Mouse (Mus musculus) hindbrain, postnatal 0 days (tissue): ENCODE data around the gene Jmjd6. TPM values are rescaled to one million over a fixed set of nuclear protein-coding genes. Genes with fewer than 3 reads are reported as not detected.

Experiments used
- ATAC-seq: fragments of 200-750 bp; cut with Nextera tagmentation; 2 replicates; pipeline ENCODE4 v1.8.0; 2017; ENCODE audit warnings: mild to moderate bottlenecking, moderate TSS enrichment, moderate library complexity
- DNase-seq: peaks from one replicate; pipeline ENCODE4 v3.0.0-alpha.2; 2015; ENCODE audit warnings: low spot score
- H3K27ac ChIP-seq: fragments of 300-500 bp; sonication (generic); 2 replicates; pipeline ENCODE4 v1.5.1; 2014; ENCODE audit warnings: mild to moderate bottlenecking
- H3K27me3 ChIP-seq: fragments of 300-500 bp; sonication (generic); 2 replicates; pipeline ENCODE4 v1.6.1; 2014; ENCODE audit warnings: low read length, mixed read lengths; ENCODE audit not compliant: insufficient read depth
- H3K36me3 ChIP-seq: fragments of 300-500 bp; sonication (generic); 2 replicates; pipeline ENCODE4 v1.6.1; 2014; ENCODE audit warnings: low read length, mixed read lengths; ENCODE audit not compliant: insufficient read depth
- H3K4me1 ChIP-seq: fragments of 300-500 bp; sonication (generic); 2 replicates; pipeline ENCODE4 v1.6.1; 2014; ENCODE audit warnings: antibody characterized with exemption, low read length, mixed read lengths; ENCODE audit not compliant: insufficient read depth
- H3K4me2 ChIP-seq: fragments of 300-500 bp; sonication (generic); 2 replicates; pipeline ENCODE4 v1.6.1; 2014; ENCODE audit warnings: low read depth, mild to moderate bottlenecking, low read length, moderate library complexity, mixed read lengths
- H3K4me3 ChIP-seq: fragments of 300-500 bp; sonication (generic); 2 replicates; pipeline ENCODE4 v1.5.1; 2014; ENCODE audit warnings: low read length
- H3K9ac ChIP-seq: fragments of 300-500 bp; sonication (generic); replicated peaks from 2 replicates; pipeline ENCODE4 v1.6.1; 2014; ENCODE audit warnings: mild to moderate bottlenecking, low read length, moderate library complexity, mixed read lengths
- H3K9me3 ChIP-seq: fragments of 300-500 bp; sonication (generic); 2 replicates; pipeline ENCODE4 v1.6.1; 2016; ENCODE audit warnings: low read length, mixed read lengths
- CTCF ChIP-seq: IDR thresholded peaks from 2 replicates; pipeline ENCODE4 v1.5.1; 2016; ENCODE audit warnings: antibody characterized with exemption, control low read depth, low read depth
- WGBS: fragments of 180-500 bp; shearing (Covaris S2); extraction: QIAGEN DNeasy Blood & Tissue Kit; methylation state at CpG from one replicate; pipeline ENCODE4 v1.1.7; 2014; 5-methylcytosine and 5-hydroxymethylcytosine counted together
- polyA plus RNA-seq: library from polyadenylated mRNA; unstranded; fragments of >200 nt; fragmentation: Nextera tagmentation; extraction: Ambion mirVana; gene quantifications from 2 replicates; pipeline ENCODE4 v1.2.1, GENCODE M21; 2015
- total RNA-seq: library from RNA; depleted of rRNA; stranded (reverse); fragments of >200 nt; gene quantifications from 2 replicates; pipeline ENCODE4 v1.2.3, GENCODE M21; 2014

The Jmjd6 gene
- total and polyA plus RNA-seq, 2 experiments from 2014 or later: 37.5 to 48.6 TPM

- ATAC-seq (no peak), DNase-seq (no peak)
- Histone ChIP-seq H3K9me3 (no peaks in the 10 kb centered on the region), H3K27ac (no peak overlapping the region), H3K36me3 (no peaks in the 10 kb centered on the region), H3K27me3 (no peaks in the 10 kb centered on the region), H3K4me1 (peaks cover 10% of the 10 kb centered on the region), H3K4me3 (no peak overlapping the region), H3K4me2 (no peak overlapping the region), H3K9ac (no peak overlapping the region)
- WGBS: 49% methylated on average over 13 of the region's 13 CpGs
- TF ChIP-seq CTCF: no peak
Observed at GRCm38 (mm10) chr11:116821057-116821940, 21.9 kb downstream of the Jmjd6 start.

DNA sequence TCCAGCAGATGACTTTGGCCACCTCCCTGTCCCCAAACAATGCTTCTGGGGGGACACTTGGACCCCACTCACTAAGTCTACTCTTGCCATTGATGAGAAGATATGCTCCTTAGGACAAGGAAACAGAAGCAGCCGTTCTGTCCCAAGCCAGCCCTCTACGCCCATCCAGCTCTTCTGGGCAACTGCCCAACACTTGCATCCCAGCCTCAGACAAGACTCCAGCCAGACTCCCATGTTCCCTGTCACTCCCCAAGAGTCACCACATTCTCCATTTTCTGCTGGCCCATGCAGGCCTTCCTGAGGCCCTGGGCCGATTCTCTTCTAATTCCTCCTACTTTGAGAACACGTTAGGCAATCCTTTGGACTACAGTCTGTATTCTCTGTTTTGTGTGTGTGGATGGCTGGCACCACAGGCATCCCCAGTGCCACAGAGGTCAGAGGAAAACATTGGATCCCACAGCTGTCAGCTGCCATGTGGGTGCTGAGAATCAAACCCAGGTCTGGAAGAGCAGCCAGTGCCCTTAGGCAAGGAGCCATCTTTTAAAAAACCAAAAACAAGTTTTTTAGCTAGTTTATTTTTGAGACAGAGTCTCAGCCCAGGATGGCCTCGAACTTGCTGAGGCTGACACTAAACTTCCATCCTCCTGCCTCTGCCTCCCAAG, 23.2 kb downstream of the Jmjd6 start:
- Histone ChIP-seq H3K4me1 (peaks cover 4% of the 10 kb centered on the region), H3K4me2 (no peak overlapping the region)

GRCm38 (mm10) chr11:116818722-116819121, 24.5 kb downstream of the Jmjd6 start:
- peak; percentile 48; the same call in 1 of the 2 replicates for ATAC-seq
- Histone ChIP-seq H3K27ac (peak overlapping the region; percentile 56; the same call in 1 of the 2 replicates), H3K4me3 (no peak overlapping the region), H3K4me2 (no peak overlapping the region), H3K4me1 (peaks cover 17% of the 10 kb centered on the region), H3K9ac (no peak overlapping the region), H3K36me3 (no peaks in the 10 kb centered on the region), H3K27me3 (no peaks in the 10 kb centered on the region), H3K9me3 (no peaks in the 10 kb centered on the region)
- WGBS: 53% methylated on average over 8 of the region's 8 CpGs
- TF ChIP-seq CTCF: no peak
- peak; percentile 50 for DNase-seq

More for the DNA sequence above, 23.2 kb downstream of the Jmjd6 start:
- no peaks in the 10 kb centered on the region for H3K27me3 ChIP-seq
- no peak overlapping the region for H3K9ac ChIP-seq
- H3K4me3 ChIP-seq: no peak overlapping the region
- DNase-seq (peak; percentile 22), ATAC-seq (no peak)
- TF ChIP-seq CTCF: no peak
- WGBS: 60% methylated on average over 5 of the region's 5 CpGs
- no peaks in the 10 kb centered on the region for H3K36me3 ChIP-seq
- H3K9me3 ChIP-seq: no peaks in the 10 kb centered on the region
- peak overlapping the region; percentile 56; the same call in 1 of the 2 replicates for H3K27ac ChIP-seq

DNA sequence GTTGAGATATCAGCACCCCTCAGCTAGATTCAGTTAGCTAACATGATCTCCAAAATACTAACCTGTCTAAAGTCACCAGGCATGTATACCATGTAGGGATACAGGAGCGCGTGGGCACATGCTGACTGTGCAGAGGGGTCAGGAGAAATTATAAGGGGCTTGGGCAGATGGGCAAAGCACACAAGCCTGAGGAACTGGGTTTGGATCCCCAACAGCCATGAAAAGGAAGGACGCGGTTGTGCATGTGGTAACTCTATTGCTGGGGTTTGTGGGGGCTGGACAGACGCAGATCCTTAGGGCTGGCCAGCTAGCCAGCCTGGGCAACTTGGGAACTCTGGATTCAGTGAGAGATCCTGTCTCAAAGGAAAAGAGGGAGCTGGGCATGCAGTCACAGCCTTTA, 25.7 kb downstream of the Jmjd6 start:
- DNase-seq: no peak
- H3K4me2 ChIP-seq: no peak overlapping the region
- no peak overlapping the region for H3K9ac ChIP-seq
- 97% methylated on average over 5 of the region's 5 CpGs for WGBS
- H3K27ac ChIP-seq: no peak overlapping the region
- no peak overlapping the region for H3K4me3 ChIP-seq
- no peak for ATAC-seq
- no peak for TF ChIP-seq CTCF
- H3K9me3 ChIP-seq: no peaks in the 10 kb centered on the region
- H3K27me3 ChIP-seq: no peaks in the 10 kb centered on the region
- H3K4me1 ChIP-seq: peaks cover 29% of the 10 kb centered on the region
- no peaks in the 10 kb centered on the region for H3K36me3 ChIP-seq

- ATAC-seq (no peak), DNase-seq (no peak)
- no peak for TF ChIP-seq CTCF
- H3K4me2 ChIP-seq: no peak overlapping the region
- H3K27ac ChIP-seq: no peak overlapping the region
- no peaks in the 10 kb centered on the region for H3K27me3 ChIP-seq
- no peak overlapping the region for H3K9ac ChIP-seq
- WGBS: 88% methylated on average over 5 of the region's 5 CpGs
- H3K4me1 ChIP-seq: peaks cover 28% of the 10 kb centered on the region
- H3K9me3 ChIP-seq: no peaks in the 10 kb centered on the region
- no peaks in the 10 kb centered on the region for H3K36me3 ChIP-seq
- H3K4me3 ChIP-seq: no peak overlapping the region
Observed at GRCm38 (mm10) chr11:116816769-116817168, 26.5 kb downstream of the Jmjd6 start.

- H3K4me2 ChIP-seq: peak overlapping the region; percentile 10; the same call in 1 of the 2 replicates
- DNase-seq: peak; percentile 40
- TF ChIP-seq CTCF: 0 out of 2 replicates have a peak, but pooled peaks have one; percentile 0
- H3K27me3 ChIP-seq: no peaks in the 10 kb centered on the region
- 15% methylated on average over 7 of the region's 7 CpGs for WGBS
- H3K36me3 ChIP-seq: no peaks in the 10 kb centered on the region
- no peak overlapping the region for H3K4me3 ChIP-seq
- H3K27ac ChIP-seq: peak overlapping the region; percentile 95
- H3K9me3 ChIP-seq: no peaks in the 10 kb centered on the region
- H3K4me1 ChIP-seq: peaks cover 41% of the 10 kb centered on the region
- H3K9ac ChIP-seq: peak overlapping the region; percentile 28; the same call in 1 of the 2 replicates
- ATAC-seq: no peak
Observed at GRCm38 (mm10) chr11:116814884-116815415, 28.3 kb downstream of the Jmjd6 start.
